Mouse (Mus musculus): ENCODE results near the gene Rgl3. TPM values are rescaled to one million over a fixed set of nuclear protein-coding genes. Genes with fewer than 3 reads are reported as not detected.

Rgl3 gene
- polyA plus RNA-seq, 1 experiment: 3.9 TPM

DNA sequence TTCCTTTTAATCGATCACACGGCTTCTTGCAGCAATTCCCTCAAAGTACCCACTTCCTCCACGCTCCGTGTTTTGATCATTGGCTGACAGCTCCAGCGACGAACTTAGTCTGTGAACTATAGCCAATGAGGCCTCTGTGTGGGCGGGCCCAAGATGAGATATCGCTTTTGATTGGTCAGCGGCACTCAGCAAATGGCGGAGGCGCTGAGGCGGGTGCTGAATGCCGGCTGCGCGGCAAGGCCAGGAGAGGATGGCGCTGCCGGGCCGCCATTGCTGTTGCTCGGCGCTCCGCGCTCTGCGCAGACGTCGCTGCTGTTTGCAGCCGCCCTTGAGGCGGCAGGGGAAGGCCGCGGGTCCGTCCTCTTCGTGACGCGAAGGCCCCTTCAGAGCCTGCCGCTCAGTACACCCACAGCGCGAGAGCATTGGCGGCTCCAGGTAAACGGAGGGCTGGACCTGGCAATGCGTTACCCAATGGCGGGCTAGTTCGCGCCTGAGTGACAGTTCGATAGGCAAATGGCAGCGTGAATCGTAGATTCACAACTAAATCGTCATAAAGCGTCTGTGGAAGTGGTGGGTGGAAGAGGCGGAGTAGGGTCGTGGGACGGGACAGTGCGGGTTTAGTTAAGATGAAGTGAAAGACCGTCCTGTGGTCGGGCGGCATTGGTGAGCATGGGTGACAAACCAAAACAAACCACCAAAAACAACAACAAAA is 33.5 kb downstream of the Rgl3 start, which contains the start of gene Swsap1:
Gene Swsap1, plus strand, starts transcription at position 186 of the 712 bp plus-strand sequence.
- H3K4me1 ChIP-seq (ENCODE audit: control insufficient read depth, insufficient read depth, low read length): peaks cover 8% of the 10 kb centered on the region
- no peaks in the 10 kb centered on the region for H3K36me3 ChIP-seq (ENCODE audit: control insufficient read depth, insufficient read depth, low read length)
- peak within 1 kb of the TSS; percentile 95 for H3K27ac ChIP-seq (ENCODE audit: control insufficient read depth, insufficient read depth, low read depth, low read length)
- peak within 1 kb of the TSS; percentile 94 for H3K4me3 ChIP-seq (ENCODE audit: control insufficient read depth, low read depth, low read length)
- H3K27me3 ChIP-seq (ENCODE audit: control insufficient read depth, insufficient read depth, low read length): no peaks in the 10 kb centered on the region
- TF ChIP-seq CTCF (IDR thresholded peaks at IDR 0.05; ENCODE audit: control insufficient read depth, insufficient read depth, insufficient replicate concordance, low read depth, low read length): no peak
- peak; percentile 71; the same call in 1 of the 2 replicates for TF ChIP-seq POLR2A (IDR thresholded peaks at IDR 0.05; ENCODE audit: control insufficient read depth, low read depth, low read length)

DNA sequence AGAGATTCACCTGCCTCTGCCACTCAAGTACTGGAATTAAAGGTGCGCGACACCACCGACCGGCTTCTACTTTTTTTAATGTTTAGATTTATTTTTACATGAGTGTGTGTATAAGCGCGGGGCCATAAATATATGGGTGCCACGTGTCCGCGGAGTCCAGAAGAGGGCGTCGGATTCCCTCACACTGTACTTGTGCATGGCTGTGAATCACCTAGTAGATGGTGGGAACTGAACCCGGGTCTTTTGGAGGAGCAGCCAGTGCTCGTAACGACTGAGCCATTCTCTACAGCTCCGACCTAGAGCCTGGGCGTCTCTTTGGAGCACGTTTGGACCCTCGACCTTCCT is 34.0 kb downstream of the Rgl3 start:
- peak overlapping the region; percentile 78 for H3K27ac ChIP-seq (ENCODE audit: control insufficient read depth, insufficient read depth, low read depth, low read length)
- no peaks in the 10 kb centered on the region for H3K27me3 ChIP-seq (ENCODE audit: control insufficient read depth, insufficient read depth, low read length)
- peaks cover 3% of the 10 kb centered on the region; the same call in 1 of the 2 replicates for H3K4me1 ChIP-seq (ENCODE audit: control insufficient read depth, insufficient read depth, low read length)
- no peaks in the 10 kb centered on the region for H3K36me3 ChIP-seq (ENCODE audit: control insufficient read depth, insufficient read depth, low read length)
- TF ChIP-seq CTCF (IDR thresholded peaks at IDR 0.05; ENCODE audit: control insufficient read depth, insufficient read depth, insufficient replicate concordance, low read depth, low read length) (no peak), POLR2A (IDR thresholded peaks at IDR 0.05; ENCODE audit: control insufficient read depth, low read depth, low read length) (no peak)
- H3K4me3 ChIP-seq (ENCODE audit: control insufficient read depth, low read depth, low read length): peak overlapping the region; percentile 94

DNA sequence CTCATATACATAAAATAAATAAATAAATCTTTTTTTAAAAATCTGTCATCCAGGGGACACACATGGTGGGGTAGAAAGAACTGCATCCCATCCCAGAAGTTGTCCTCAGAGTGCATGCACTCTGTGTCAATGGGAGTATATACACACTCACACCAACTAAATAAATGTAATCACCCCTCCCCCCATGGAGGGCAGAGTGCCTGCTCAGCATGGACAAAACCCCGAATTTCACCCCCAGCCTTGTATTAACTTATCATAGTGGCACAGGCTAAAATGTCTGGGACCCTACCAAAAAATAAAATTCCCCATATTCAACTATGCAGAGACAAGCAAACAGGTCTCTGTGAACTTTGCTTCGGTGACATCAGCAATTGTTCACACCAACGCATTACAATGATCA is 34.6 kb downstream of the Rgl3 start:
- no peak overlapping the region for H3K27ac ChIP-seq (ENCODE audit: control insufficient read depth, insufficient read depth, low read depth, low read length)
- H3K27me3 ChIP-seq (ENCODE audit: control insufficient read depth, insufficient read depth, low read length): no peaks in the 10 kb centered on the region
- H3K4me1 ChIP-seq (ENCODE audit: control insufficient read depth, insufficient read depth, low read length): peaks cover 3% of the 10 kb centered on the region; the same call in 1 of the 2 replicates
- no peaks in the 10 kb centered on the region for H3K36me3 ChIP-seq (ENCODE audit: control insufficient read depth, insufficient read depth, low read length)
- H3K4me3 ChIP-seq (ENCODE audit: control insufficient read depth, low read depth, low read length): no peak overlapping the region
- TF ChIP-seq CTCF (IDR thresholded peaks at IDR 0.05; ENCODE audit: control insufficient read depth, insufficient read depth, insufficient replicate concordance, low read depth, low read length) (no peak), POLR2A (IDR thresholded peaks at IDR 0.05; ENCODE audit: control insufficient read depth, low read depth, low read length) (no peak)

DNA sequence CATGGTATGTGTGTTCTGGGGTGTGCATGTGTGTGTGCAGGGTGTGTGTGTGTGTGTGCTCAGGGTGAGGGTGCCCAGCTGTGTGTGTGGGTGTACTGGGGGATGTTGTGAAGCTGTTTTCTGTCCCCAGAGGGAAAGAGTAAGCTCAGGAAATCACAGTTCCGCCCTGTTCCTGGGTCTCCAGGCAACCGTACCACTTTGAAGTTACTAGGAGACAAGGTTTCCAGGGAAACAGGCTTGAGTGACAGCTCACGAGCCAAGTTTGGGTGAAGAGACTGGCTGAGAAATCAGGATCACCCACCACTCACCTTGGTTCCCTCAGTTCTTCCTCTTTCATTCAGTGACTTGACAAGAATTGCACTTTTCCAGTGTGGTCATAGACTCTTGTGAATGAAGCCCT is 35.6 kb downstream of the Rgl3 start:
- Histone ChIP-seq H3K27ac (ENCODE audit: control insufficient read depth, insufficient read depth, low read depth, low read length) (no peak overlapping the region), H3K36me3 (ENCODE audit: control insufficient read depth, insufficient read depth, low read length) (no peaks in the 10 kb centered on the region), H3K4me1 (ENCODE audit: control insufficient read depth, insufficient read depth, low read length) (peaks cover 3% of the 10 kb centered on the region), H3K4me3 (ENCODE audit: control insufficient read depth, low read depth, low read length) (no peak overlapping the region), H3K27me3 (ENCODE audit: control insufficient read depth, insufficient read depth, low read length) (no peaks in the 10 kb centered on the region)
- TF ChIP-seq POLR2A (IDR thresholded peaks at IDR 0.05; ENCODE audit: control insufficient read depth, low read depth, low read length): no peak
- no peak for TF ChIP-seq CTCF (IDR thresholded peaks at IDR 0.05; ENCODE audit: control insufficient read depth, insufficient read depth, insufficient replicate concordance, low read depth, low read length)

DNA sequence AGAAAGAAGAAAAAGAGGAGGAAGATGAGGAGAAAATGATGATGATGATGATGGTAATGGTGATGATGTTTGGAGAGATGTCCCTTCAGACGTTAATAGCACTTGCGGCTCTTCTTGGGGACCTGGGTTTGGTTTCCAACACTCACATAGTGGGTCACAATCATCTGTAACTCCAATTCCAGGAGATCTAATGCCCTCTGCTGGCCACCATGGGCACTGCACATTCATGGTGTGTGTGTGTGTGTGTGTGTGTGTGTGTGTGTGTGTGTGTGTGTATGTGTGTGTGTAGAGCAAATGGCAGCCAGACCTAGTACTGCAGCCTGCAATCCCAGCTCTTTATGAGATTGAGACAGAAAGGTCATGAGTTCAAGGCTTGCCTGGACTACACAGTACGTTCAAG is 37.3 kb downstream of the Rgl3 start:
- H3K4me3 ChIP-seq (ENCODE audit: control insufficient read depth, low read depth, low read length): no peak overlapping the region
- no peaks in the 10 kb centered on the region for H3K36me3 ChIP-seq (ENCODE audit: control insufficient read depth, insufficient read depth, low read length)
- H3K4me1 ChIP-seq (ENCODE audit: control insufficient read depth, insufficient read depth, low read length): peaks cover 17% of the 10 kb centered on the region
- TF ChIP-seq CTCF (IDR thresholded peaks at IDR 0.05; ENCODE audit: control insufficient read depth, insufficient read depth, insufficient replicate concordance, low read depth, low read length) (peak; percentile 52; the same call in 1 of the 2 replicates), POLR2A (IDR thresholded peaks at IDR 0.05; ENCODE audit: control insufficient read depth, low read depth, low read length) (no peak)
- H3K27me3 ChIP-seq (ENCODE audit: control insufficient read depth, insufficient read depth, low read length): no peaks in the 10 kb centered on the region
- H3K27ac ChIP-seq (ENCODE audit: control insufficient read depth, insufficient read depth, low read depth, low read length): no peak overlapping the region

DNA sequence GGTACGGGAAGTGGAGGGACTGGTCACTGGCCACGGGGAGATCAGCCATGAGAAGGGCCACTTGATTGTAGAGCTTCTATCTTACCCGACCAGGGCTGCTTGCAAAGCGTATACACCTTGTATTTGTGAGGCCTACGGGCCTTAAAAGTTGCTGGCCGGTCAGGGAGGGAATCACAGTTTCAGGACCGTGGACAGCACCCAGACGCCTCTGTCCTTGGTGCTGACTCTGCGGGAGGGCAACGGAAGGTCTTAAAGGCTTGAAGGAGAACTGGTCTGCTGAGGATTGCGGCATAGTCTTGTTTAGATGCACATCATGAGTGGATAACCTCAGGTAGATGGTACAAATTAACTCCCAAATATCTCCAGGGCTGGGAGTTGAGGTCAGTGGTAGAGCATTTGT is 38.9 kb downstream of the Rgl3 start:
- Histone ChIP-seq H3K4me3 (ENCODE audit: control insufficient read depth, low read depth, low read length) (no peak overlapping the region), H3K27me3 (ENCODE audit: control insufficient read depth, insufficient read depth, low read length) (no peaks in the 10 kb centered on the region), H3K4me1 (ENCODE audit: control insufficient read depth, insufficient read depth, low read length) (peaks cover 20% of the 10 kb centered on the region), H3K27ac (ENCODE audit: control insufficient read depth, insufficient read depth, low read depth, low read length) (no peak overlapping the region), H3K36me3 (ENCODE audit: control insufficient read depth, insufficient read depth, low read length) (no peaks in the 10 kb centered on the region)
- TF ChIP-seq POLR2A (IDR thresholded peaks at IDR 0.05; ENCODE audit: control insufficient read depth, low read depth, low read length) (no peak), CTCF (IDR thresholded peaks at IDR 0.05; ENCODE audit: control insufficient read depth, insufficient read depth, insufficient replicate concordance, low read depth, low read length) (peak; percentile 56; the same call in 1 of the 2 replicates)

DNA sequence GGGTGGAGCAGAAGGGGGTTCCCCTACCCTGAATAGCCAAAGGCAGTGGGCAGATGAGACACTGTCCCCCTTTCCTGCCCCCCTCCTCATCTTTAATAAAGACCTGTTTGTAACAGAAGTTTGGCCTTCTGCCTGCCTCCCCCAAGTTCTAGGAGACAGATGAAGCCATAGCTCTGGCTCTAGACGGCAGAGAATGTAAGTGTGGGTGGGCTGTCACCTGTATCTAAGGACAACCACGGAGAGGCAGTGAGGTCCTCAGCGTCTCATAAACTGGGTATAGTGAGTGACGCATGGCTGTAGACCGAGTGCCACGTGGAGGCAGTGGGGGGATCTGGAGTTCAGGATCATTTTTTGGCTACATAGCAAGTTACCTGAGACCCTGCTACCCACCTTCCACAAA is 40.5 kb downstream of the Rgl3 start:
- no peak overlapping the region for H3K4me3 ChIP-seq (ENCODE audit: control insufficient read depth, low read depth, low read length)
- no peaks in the 10 kb centered on the region for H3K27me3 ChIP-seq (ENCODE audit: control insufficient read depth, insufficient read depth, low read length)
- H3K27ac ChIP-seq (ENCODE audit: control insufficient read depth, insufficient read depth, low read depth, low read length): no peak overlapping the region
- peaks cover 26% of the 10 kb centered on the region for H3K4me1 ChIP-seq (ENCODE audit: control insufficient read depth, insufficient read depth, low read length)
- no peak for TF ChIP-seq CTCF (IDR thresholded peaks at IDR 0.05; ENCODE audit: control insufficient read depth, insufficient read depth, insufficient replicate concordance, low read depth, low read length)
- no peak for TF ChIP-seq POLR2A (IDR thresholded peaks at IDR 0.05; ENCODE audit: control insufficient read depth, low read depth, low read length)
- no peaks in the 10 kb centered on the region for H3K36me3 ChIP-seq (ENCODE audit: control insufficient read depth, insufficient read depth, low read length)

All from testis, adult 2 months (tissue).